Mouse (Mus musculus) heart, embryonic 16.5 days (tissue): ENCODE data around the gene Ubqln4. TPM values are rescaled to one million over a fixed set of nuclear protein-coding genes. Genes with fewer than 3 reads are reported as not detected.
"Not testable (repeated sequence)": the region's sequence is repeated elsewhere in the genome, so short reads cannot be mapped to it uniquely, and the experiment has no call there.

Source experiments
- ATAC-seq: fragments of 200-750 bp; cut with Nextera tagmentation; replicated peaks from 2 replicates; pipeline ENCODE4 v1.8.0; 2017; ENCODE audit warnings: moderate number of reproducible peaks; ENCODE audit not compliant: insufficient read depth, low FRiP score; ENCODE audit errors: extremely low read depth
- H3K27ac ChIP-seq: fragments of 300-500 bp; sonication (generic); 2 replicates; pipeline ENCODE4 v1.5.1; 2014; ENCODE audit warnings: mild to moderate bottlenecking, low read length, control low read depth, moderate library complexity
- H3K27me3 ChIP-seq: fragments of 300-500 bp; sonication (generic); 2 replicates; pipeline ENCODE4 v1.6.1; 2014; ENCODE audit warnings: low read length, mixed read lengths; ENCODE audit not compliant: control insufficient read depth, insufficient read depth
- H3K36me3 ChIP-seq: fragments of 300-500 bp; sonication (generic); 2 replicates; pipeline ENCODE4 v1.6.1; 2014; ENCODE audit not compliant: control insufficient read depth, insufficient read depth
- H3K4me1 ChIP-seq: fragments of 300-500 bp; sonication (generic); 2 replicates; pipeline ENCODE4 v1.6.1; 2014; ENCODE audit warnings: low read length, mixed read lengths; ENCODE audit not compliant: control insufficient read depth, insufficient read depth
- H3K4me2 ChIP-seq: fragments of 300-500 bp; sonication (generic); 2 replicates; pipeline ENCODE4 v1.6.1; 2014; ENCODE audit warnings: low read depth, mild to moderate bottlenecking, control low read depth, low read length
- H3K4me3 ChIP-seq: fragments of 300-500 bp; sonication (generic); 2 replicates; pipeline ENCODE4 v1.5.1; 2014; ENCODE audit warnings: mild to moderate bottlenecking, control low read depth, low read length
- H3K9ac ChIP-seq: fragments of 300-500 bp; sonication (generic); 2 replicates; pipeline ENCODE4 v1.6.1; 2014; ENCODE audit warnings: low read length, control low read depth
- H3K9me3 ChIP-seq: fragments of 300-500 bp; sonication (generic); replicated peaks from 2 replicates; pipeline ENCODE4 v1.6.1; 2016; ENCODE audit warnings: low read length; ENCODE audit not compliant: control insufficient read depth
- WGBS: fragments of 180-500 bp; shearing (Covaris S2); extraction: QIAGEN DNeasy Blood & Tissue Kit; methylation state at CpG from one replicate; pipeline ENCODE4 v1.1.7; 2014; 5-methylcytosine and 5-hydroxymethylcytosine counted together
- polyA plus RNA-seq: library from polyadenylated mRNA; unstranded; fragments of >200 nt; fragmentation: Nextera tagmentation; extraction: Ambion mirVana; gene quantifications from 2 replicates; pipeline ENCODE4 v1.2.1, GENCODE M21; 2015

The Ubqln4 gene
- polyA plus RNA-seq, 1 experiment from 2014 or later, result 28.8 TPM

DNA sequence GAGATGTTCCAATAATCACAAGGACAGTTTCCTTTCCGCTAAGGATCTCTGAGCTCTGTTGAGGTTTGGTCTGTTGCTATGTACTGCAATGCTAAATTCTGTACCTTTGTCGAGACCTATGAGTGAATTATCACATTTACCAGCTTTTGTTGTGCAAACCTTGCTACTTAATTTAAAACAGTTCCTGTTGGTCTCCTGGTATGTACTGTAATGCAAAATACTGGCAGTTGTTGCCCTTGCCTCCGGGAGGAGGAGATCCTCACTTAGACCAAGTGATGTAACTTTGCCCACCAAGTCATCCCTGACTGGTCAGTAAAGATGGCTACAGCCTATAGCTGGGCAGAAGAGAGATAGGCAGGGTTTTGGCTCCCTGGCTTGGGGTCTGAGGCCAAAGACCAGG is 22.0 kb downstream of the Ubqln4 start, which contains the start of gene Ssr2:
Gene Ssr2, plus strand, starts transcription at position 337 of the 400 bp plus-strand sequence.
- Histone ChIP-seq H3K4me2 (no peak within 1 kb of the TSS), H3K9ac (no peak within 1 kb of the TSS), H3K4me3 (no peak within 1 kb of the TSS), H3K9me3 (no peaks in the 10 kb centered on the region), H3K27me3 (no peaks in the 10 kb centered on the region), H3K36me3 (no peaks in the 10 kb centered on the region), H3K27ac (no peak within 1 kb of the TSS), H3K4me1 (peaks cover 6% of the 10 kb centered on the region)
- ATAC-seq, result no peak
- WGBS, result 85% methylated on average over 3 of the region's 3 CpGs

- not testable (repeated sequence) for H3K4me2 ChIP-seq, H3K9me3 ChIP-seq, H3K9ac ChIP-seq, H3K36me3 ChIP-seq, H3K4me3 ChIP-seq, H3K27me3 ChIP-seq, H3K4me1 ChIP-seq, H3K27ac ChIP-seq, ATAC-seq
- WGBS, result 74% methylated on average over 5 of the region's 5 CpGs
These were observed 24.3 kb downstream of the Ubqln4 start for GRCm38 (mm10) chr3:88577846-88578245.

- H3K4me1 ChIP-seq, result peaks cover 9% of the 10 kb centered on the region
- no peaks in the 10 kb centered on the region for H3K27me3 ChIP-seq
- H3K36me3 ChIP-seq, result peaks cover 16% of the 10 kb centered on the region; the same call in 1 of the 2 replicates
- peak overlapping the region; percentile 89 for H3K4me3 ChIP-seq
- H3K27ac ChIP-seq, result no peak overlapping the region; the same call in 1 of the 2 replicates
- no peaks in the 10 kb centered on the region for H3K9me3 ChIP-seq
- 46% methylated on average over 8 of the region's 8 CpGs for WGBS
- ATAC-seq, result no peak
- H3K9ac ChIP-seq, result peak overlapping the region; percentile 89
- peak overlapping the region; percentile 95 for H3K4me2 ChIP-seq
These were observed 25.2 kb downstream of the Ubqln4 start for GRCm38 (mm10) chr3:88578498-88579424.

DNA sequence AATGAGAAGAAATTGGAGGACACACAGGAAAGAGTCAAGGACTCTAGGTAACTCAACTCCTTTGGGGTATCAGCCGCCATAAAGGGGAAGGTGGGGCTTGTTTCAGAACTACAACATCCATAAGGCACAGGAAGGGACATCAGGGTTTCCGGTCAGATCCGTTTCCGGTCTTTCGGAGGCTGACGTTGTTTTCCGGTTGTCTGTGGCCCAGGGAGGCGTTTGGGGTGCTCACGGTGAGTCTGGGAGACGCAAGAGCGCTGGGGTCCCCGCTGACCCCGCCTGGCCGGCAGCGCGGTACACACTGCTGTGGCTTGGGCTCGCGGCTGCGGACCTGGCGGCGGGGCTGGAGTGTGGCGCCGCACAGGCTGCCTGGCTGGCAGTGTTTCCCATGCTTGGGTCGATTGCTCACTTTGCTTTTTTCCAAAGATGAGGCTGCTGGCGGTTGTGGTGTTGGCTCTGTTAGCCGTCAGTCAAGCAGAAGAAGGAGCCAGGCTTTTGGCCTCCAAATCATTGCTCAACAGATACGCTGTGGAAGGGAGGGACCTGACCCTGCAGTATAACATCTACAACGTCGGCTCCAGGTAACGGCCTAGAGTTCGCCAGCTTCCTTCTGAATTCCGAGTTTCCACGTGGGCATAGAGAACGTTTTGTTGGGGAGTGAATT is 26.0 kb downstream of the Ubqln4 start:
- Histone ChIP-seq H3K4me3 (peak overlapping the region; percentile 89), H3K4me1 (peaks cover 9% of the 10 kb centered on the region), H3K27ac (peak overlapping the region; percentile 75), H3K9ac (peak overlapping the region; percentile 89), H3K27me3 (no peaks in the 10 kb centered on the region), H3K36me3 (peaks cover 17% of the 10 kb centered on the region; the same call in 1 of the 2 replicates), H3K9me3 (no peaks in the 10 kb centered on the region), H3K4me2 (peak overlapping the region; percentile 95)
- ATAC-seq, result peak; percentile 85
- under 1% methylated on average over 34 of the region's 34 CpGs for WGBS

DNA sequence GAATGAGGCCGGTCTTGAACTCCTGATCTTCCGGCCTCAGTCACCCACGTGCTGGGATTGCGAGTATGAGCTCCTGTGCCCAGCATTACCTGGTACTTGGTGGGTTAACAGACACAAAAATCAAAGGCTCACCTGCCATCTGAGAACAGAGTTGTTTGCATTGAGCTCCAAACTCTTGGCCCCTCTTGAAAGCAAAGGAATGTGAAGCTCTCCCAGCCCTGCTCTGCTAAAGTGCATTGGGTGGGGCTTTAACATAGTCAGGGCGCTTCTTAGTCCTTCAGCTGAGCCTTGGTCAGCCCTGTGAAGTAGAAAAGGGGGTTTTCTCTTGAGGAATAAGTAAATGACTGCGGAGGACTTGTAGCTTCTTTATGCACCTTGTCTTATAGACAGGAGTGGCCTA is 32.2 kb downstream of the Ubqln4 start:
- Histone ChIP-seq H3K4me3 (no peak overlapping the region), H3K27ac (no peak overlapping the region), H3K4me1 (peaks cover 3% of the 10 kb centered on the region; the same call in 1 of the 2 replicates), H3K4me2 (no peak overlapping the region), H3K36me3 (peaks cover 40% of the 10 kb centered on the region), H3K9me3 (no peaks in the 10 kb centered on the region), H3K9ac (no peak overlapping the region), H3K27me3 (no peaks in the 10 kb centered on the region)
- no peak for ATAC-seq
- WGBS, result 83% methylated on average over 6 of the region's 6 CpGs

DNA sequence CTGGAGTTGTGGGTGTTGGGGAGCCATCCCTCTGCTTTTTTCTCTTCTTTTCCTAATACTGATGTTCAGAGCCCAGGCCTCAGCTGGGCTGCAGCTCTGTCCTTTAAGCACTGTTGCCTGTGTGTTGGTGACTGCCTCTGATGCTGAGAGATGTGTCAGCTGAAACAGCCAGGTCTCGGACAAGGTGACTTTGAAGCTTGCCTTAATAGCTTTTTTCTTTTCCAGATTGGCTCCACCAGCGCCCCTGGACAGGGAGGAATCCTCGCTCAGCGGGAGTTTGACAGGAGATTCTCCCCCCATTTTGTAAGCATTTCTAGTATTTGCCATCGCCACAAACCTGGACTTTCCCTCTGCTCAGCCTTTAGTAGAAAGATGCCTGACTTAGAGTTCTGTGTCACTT is 33.1 kb downstream of the Ubqln4 start:
- Histone ChIP-seq H3K4me3 (no peak overlapping the region), H3K9me3 (no peaks in the 10 kb centered on the region), H3K9ac (no peak overlapping the region), H3K27ac (no peak overlapping the region), H3K4me1 (peaks cover 2% of the 10 kb centered on the region; the same call in 1 of the 2 replicates), H3K4me2 (no peak overlapping the region), H3K27me3 (no peaks in the 10 kb centered on the region), H3K36me3 (peaks cover 38% of the 10 kb centered on the region)
- ATAC-seq, result no peak
- 92% methylated on average over 5 of the region's 5 CpGs for WGBS

- Histone ChIP-seq H3K36me3 (peaks cover 23% of the 10 kb centered on the region), H3K4me3 (no peak overlapping the region), H3K4me1 (peaks cover 17% of the 10 kb centered on the region), H3K9me3 (no peaks in the 10 kb centered on the region), H3K27me3 (no peaks in the 10 kb centered on the region), H3K9ac (no peak overlapping the region), H3K4me2 (no peak overlapping the region), H3K27ac (no peak overlapping the region)
- ATAC-seq, result no peak
- WGBS, result 42% methylated on average over 5 of the region's 5 CpGs
These were observed 36.7 kb downstream of the Ubqln4 start for GRCm38 (mm10) chr3:88590246-88590645.

GRCm38 (mm10) chr3:88591044-88591443 is 37.5 kb downstream of the Ubqln4 start:
- ATAC-seq, result no peak
- Histone ChIP-seq H3K9ac (no peak overlapping the region), H3K27ac (no peak overlapping the region), H3K36me3 (peaks cover 23% of the 10 kb centered on the region), H3K4me3 (no peak overlapping the region), H3K27me3 (no peaks in the 10 kb centered on the region), H3K9me3 (no peaks in the 10 kb centered on the region), H3K4me1 (peaks cover 17% of the 10 kb centered on the region), H3K4me2 (no peak overlapping the region)
- 27% methylated on average over 3 of the region's 3 CpGs for WGBS
